Mouse (Mus musculus): ENCODE measurements at regions not wholly inside any gene's neighbourhood (a gene's known extent, or its start where the extent isn't known, plus 50 kb on each side); places are given as distances from the start of the nearest gene placed in this dataset.

- no peak for TF ChIP-seq POLR2A (IDR thresholded peaks at IDR 0.05; ENCODE audit: control insufficient read depth, low read depth, low read length)
- no peak for TF ChIP-seq CTCF (IDR thresholded peaks at IDR 0.05; ENCODE audit: control insufficient read depth, insufficient read depth, insufficient replicate concordance, low read depth, low read length)
- no peak overlapping the region for H3K27ac ChIP-seq (ENCODE audit: control insufficient read depth, insufficient read depth, low read depth, low read length)
- H3K4me3 ChIP-seq (ENCODE audit: control insufficient read depth, low read depth, low read length): no peak overlapping the region
- no peaks in the 10 kb centered on the region for H3K4me1 ChIP-seq (ENCODE audit: control insufficient read depth, insufficient read depth, low read length)
- no peaks in the 10 kb centered on the region for H3K27me3 ChIP-seq (ENCODE audit: control insufficient read depth, insufficient read depth, low read length)
- H3K36me3 ChIP-seq (ENCODE audit: control insufficient read depth, insufficient read depth, low read length): no peaks in the 10 kb centered on the region
Observed at GRCm38 (mm10) chr2:166348654-166349053, 193.2 kb upstream of the Sulf2 start.

- Histone ChIP-seq H3K27me3 (ENCODE audit: control insufficient read depth, insufficient read depth, low read length) (no peaks in the 10 kb centered on the region), H3K4me1 (ENCODE audit: control insufficient read depth, insufficient read depth, low read length) (no peaks in the 10 kb centered on the region), H3K27ac (ENCODE audit: control insufficient read depth, insufficient read depth, low read depth, low read length) (no peak overlapping the region), H3K4me3 (ENCODE audit: control insufficient read depth, low read depth, low read length) (no peak overlapping the region), H3K36me3 (ENCODE audit: control insufficient read depth, insufficient read depth, low read length) (no peaks in the 10 kb centered on the region)
- TF ChIP-seq CTCF (IDR thresholded peaks at IDR 0.05; ENCODE audit: control insufficient read depth, insufficient read depth, insufficient replicate concordance, low read depth, low read length): no peak
- no peak for TF ChIP-seq POLR2A (IDR thresholded peaks at IDR 0.05; ENCODE audit: control insufficient read depth, low read depth, low read length)
Observed at GRCm38 (mm10) chr2:166346421-166347182, 191.1 kb upstream of the Sulf2 start.

- H3K27ac ChIP-seq (ENCODE audit: control insufficient read depth, insufficient read depth, low read depth, low read length): no peak overlapping the region
- no peak overlapping the region for H3K4me3 ChIP-seq (ENCODE audit: control insufficient read depth, low read depth, low read length)
- H3K36me3 ChIP-seq (ENCODE audit: control insufficient read depth, insufficient read depth, low read length): no peaks in the 10 kb centered on the region
- H3K4me1 ChIP-seq (ENCODE audit: control insufficient read depth, insufficient read depth, low read length): no peaks in the 10 kb centered on the region
- no peak for TF ChIP-seq POLR2A (IDR thresholded peaks at IDR 0.05; ENCODE audit: control insufficient read depth, low read depth, low read length)
- TF ChIP-seq CTCF (IDR thresholded peaks at IDR 0.05; ENCODE audit: control insufficient read depth, insufficient read depth, insufficient replicate concordance, low read depth, low read length): no peak
- H3K27me3 ChIP-seq (ENCODE audit: control insufficient read depth, insufficient read depth, low read length): no peaks in the 10 kb centered on the region
Observed at GRCm38 (mm10) chr2:166343551-166344340, 188.3 kb upstream of the Sulf2 start.

- H3K4me1 ChIP-seq (ENCODE audit: control insufficient read depth, insufficient read depth, low read length): no peaks in the 10 kb centered on the region
- H3K4me3 ChIP-seq (ENCODE audit: control insufficient read depth, low read depth, low read length): no peak overlapping the region
- H3K27me3 ChIP-seq (ENCODE audit: control insufficient read depth, insufficient read depth, low read length): no peaks in the 10 kb centered on the region
- H3K36me3 ChIP-seq (ENCODE audit: control insufficient read depth, insufficient read depth, low read length): no peaks in the 10 kb centered on the region
- no peak overlapping the region for H3K27ac ChIP-seq (ENCODE audit: control insufficient read depth, insufficient read depth, low read depth, low read length)
- TF ChIP-seq CTCF (IDR thresholded peaks at IDR 0.05; ENCODE audit: control insufficient read depth, insufficient read depth, insufficient replicate concordance, low read depth, low read length) (no peak), POLR2A (IDR thresholded peaks at IDR 0.05; ENCODE audit: control insufficient read depth, low read depth, low read length) (no peak)
Observed at GRCm38 (mm10) chr2:166342407-166342806, 186.9 kb upstream of the Sulf2 start.

GRCm38 (mm10) chr2:166340196-166340595 lies 184.7 kb upstream of the Sulf2 start:
- H3K27ac ChIP-seq (ENCODE audit: control insufficient read depth, insufficient read depth, low read depth, low read length): no peak overlapping the region
- H3K4me1 ChIP-seq (ENCODE audit: control insufficient read depth, insufficient read depth, low read length): no peaks in the 10 kb centered on the region
- no peak overlapping the region for H3K4me3 ChIP-seq (ENCODE audit: control insufficient read depth, low read depth, low read length)
- TF ChIP-seq CTCF (IDR thresholded peaks at IDR 0.05; ENCODE audit: control insufficient read depth, insufficient read depth, insufficient replicate concordance, low read depth, low read length) (no peak), POLR2A (IDR thresholded peaks at IDR 0.05; ENCODE audit: control insufficient read depth, low read depth, low read length) (no peak)
- no peaks in the 10 kb centered on the region for H3K36me3 ChIP-seq (ENCODE audit: control insufficient read depth, insufficient read depth, low read length)
- H3K27me3 ChIP-seq (ENCODE audit: control insufficient read depth, insufficient read depth, low read length): no peaks in the 10 kb centered on the region

DNA sequence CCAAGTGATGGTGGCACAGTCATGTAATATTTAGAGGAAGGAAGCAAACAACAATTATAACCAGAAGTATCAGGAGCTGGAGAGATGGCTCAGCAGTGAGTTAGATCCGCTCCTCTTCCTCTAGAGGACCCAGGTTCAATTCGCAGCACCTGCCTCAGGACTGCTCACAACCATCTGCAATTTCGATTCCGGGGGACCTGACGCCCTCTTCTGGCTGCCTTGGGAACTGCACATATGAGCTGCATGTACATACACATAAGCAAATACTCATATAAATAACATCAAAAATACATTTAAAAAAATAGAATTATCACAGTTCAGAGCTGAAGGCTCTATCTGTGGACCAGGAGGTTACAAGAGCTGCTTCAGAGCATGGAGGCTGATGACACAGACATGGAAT lies 184.0 kb upstream of the Sulf2 start:
- no peak for TF ChIP-seq POLR2A (IDR thresholded peaks at IDR 0.05; ENCODE audit: control insufficient read depth, low read depth, low read length)
- peak; percentile 84 for TF ChIP-seq CTCF (IDR thresholded peaks at IDR 0.05; ENCODE audit: control insufficient read depth, insufficient read depth, insufficient replicate concordance, low read depth, low read length)
- no peak overlapping the region for H3K4me3 ChIP-seq (ENCODE audit: control insufficient read depth, low read depth, low read length)
- no peaks in the 10 kb centered on the region for H3K27me3 ChIP-seq (ENCODE audit: control insufficient read depth, insufficient read depth, low read length)
- no peaks in the 10 kb centered on the region for H3K36me3 ChIP-seq (ENCODE audit: control insufficient read depth, insufficient read depth, low read length)
- H3K4me1 ChIP-seq (ENCODE audit: control insufficient read depth, insufficient read depth, low read length): no peaks in the 10 kb centered on the region
- H3K27ac ChIP-seq (ENCODE audit: control insufficient read depth, insufficient read depth, low read depth, low read length): no peak overlapping the region

GRCm38 (mm10) chr2:166338396-166339085 lies 183.1 kb upstream of the Sulf2 start:
- H3K4me1 ChIP-seq (ENCODE audit: control insufficient read depth, insufficient read depth, low read length): no peaks in the 10 kb centered on the region
- no peaks in the 10 kb centered on the region for H3K36me3 ChIP-seq (ENCODE audit: control insufficient read depth, insufficient read depth, low read length)
- no peak overlapping the region for H3K4me3 ChIP-seq (ENCODE audit: control insufficient read depth, low read depth, low read length)
- TF ChIP-seq CTCF (IDR thresholded peaks at IDR 0.05; ENCODE audit: control insufficient read depth, insufficient read depth, insufficient replicate concordance, low read depth, low read length): no peak
- TF ChIP-seq POLR2A (IDR thresholded peaks at IDR 0.05; ENCODE audit: control insufficient read depth, low read depth, low read length): no peak
- H3K27ac ChIP-seq (ENCODE audit: control insufficient read depth, insufficient read depth, low read depth, low read length): no peak overlapping the region
- H3K27me3 ChIP-seq (ENCODE audit: control insufficient read depth, insufficient read depth, low read length): no peaks in the 10 kb centered on the region
